Mouse (Mus musculus): ENCODE results near the gene Mrpl42. TPM values are rescaled to one million over a fixed set of nuclear protein-coding genes. Genes with fewer than 3 reads are reported as not detected.

The Mrpl42 gene
- polyA plus RNA-seq, 1 experiment, result 14.5 TPM

DNA sequence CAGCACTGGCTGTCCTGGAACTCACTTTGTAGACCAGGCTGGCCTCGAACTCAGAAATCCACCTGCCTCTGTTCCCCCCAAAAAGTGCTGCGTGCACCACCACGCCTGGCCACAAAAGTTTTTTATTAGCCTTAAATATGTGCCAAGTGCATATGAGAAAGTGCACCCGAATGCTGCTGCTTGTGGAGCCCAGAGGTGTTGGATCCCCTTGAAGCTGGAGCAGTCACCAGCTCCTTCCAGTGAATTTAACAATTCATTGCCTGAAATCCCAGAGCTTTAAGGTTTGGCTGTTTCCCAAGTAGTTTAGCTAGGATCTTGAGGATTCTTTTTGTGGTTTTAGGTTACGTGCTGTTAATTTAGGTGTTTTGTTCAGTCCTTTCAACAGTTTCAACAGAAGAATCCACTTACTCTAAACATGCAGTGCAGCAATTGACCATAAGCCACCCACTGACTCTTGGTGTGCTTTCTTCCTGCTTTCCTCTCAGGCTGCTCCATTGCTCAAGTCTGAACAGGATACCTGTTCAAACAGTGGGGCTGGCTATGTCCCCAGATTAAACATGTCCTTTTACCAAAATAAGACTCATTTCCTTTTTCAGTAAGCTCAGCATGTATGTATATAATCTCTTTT, 24.9 kb upstream of the Mrpl42 start:
- no peak for TF ChIP-seq GATA1 (IDR thresholded peaks at IDR 0.05; ENCODE audit: low read length)

DNA sequence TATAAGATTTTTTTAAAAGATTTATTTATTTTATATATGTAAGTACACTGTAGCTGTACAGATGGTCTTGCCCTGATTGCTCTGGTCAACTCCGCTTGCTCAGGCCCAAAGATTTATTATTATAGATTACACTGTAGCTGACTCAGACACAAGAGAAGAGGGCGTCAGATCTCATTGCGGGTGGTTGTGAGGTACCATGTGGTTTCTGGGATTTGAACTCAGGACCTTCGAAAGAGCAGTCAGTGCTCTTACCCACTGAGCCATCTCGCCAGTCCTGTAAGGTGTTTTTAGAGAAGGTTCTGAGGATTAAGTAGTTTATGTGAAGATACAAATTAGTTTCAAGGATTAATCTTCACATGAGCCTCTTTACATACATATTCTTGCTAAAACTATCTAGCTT, 24.1 kb upstream of the Mrpl42 start:
- no peak for TF ChIP-seq GATA1 (IDR thresholded peaks at IDR 0.05; ENCODE audit: low read length)

DNA sequence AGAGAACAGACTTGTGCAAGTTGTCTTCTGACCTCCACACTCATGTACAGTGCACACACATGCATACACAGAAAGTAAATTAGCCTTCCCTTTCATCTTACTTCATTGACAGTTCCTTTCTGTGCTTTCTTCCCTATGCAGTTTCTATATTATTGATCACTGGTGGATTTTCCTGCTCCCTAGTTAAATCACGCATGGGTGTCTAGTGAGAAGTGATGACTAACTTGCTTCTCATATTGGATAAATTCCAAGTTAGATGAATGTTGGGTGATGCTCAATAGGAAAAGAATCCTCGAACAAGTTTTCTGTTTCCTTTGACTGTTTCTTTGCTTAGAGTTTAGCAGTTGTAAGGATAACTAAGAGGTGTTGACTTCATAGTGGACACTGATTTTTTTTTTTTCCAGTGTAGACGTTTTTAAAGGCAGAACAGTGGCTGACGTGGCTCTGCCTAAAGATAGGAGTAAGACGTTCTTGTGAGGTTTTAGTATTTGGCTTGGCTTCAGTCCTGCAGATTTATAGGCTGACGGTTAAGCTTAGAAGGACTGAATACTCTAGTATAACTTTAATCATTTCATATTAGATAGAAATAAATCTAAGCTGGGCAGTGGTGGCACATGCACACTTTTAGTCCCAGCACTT, 23.4 kb upstream of the Mrpl42 start:
- TF ChIP-seq GATA1 (IDR thresholded peaks at IDR 0.05; ENCODE audit: low read length), result no peak

DNA sequence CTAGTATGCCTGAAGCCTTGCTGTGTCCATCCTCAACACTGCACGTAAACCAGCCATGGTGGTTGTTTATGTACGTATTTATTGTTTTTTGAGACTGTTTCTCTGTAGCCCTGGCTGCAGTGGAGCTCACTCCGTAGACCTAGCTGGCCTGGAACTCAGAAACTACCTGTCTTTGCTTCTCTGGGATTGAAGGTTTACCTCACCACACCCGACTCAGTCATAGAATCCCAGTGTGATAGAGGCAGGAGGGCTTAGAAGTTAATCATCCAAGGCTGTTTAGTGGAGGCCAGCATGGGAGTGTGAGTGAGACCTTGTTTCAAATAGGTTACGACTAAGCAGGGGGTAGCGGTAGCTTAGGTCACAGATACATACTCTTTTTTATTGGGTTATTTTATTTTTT, 15.9 kb upstream of the Mrpl42 start:
- no peak for TF ChIP-seq GATA1 (IDR thresholded peaks at IDR 0.05; ENCODE audit: low read length)

DNA sequence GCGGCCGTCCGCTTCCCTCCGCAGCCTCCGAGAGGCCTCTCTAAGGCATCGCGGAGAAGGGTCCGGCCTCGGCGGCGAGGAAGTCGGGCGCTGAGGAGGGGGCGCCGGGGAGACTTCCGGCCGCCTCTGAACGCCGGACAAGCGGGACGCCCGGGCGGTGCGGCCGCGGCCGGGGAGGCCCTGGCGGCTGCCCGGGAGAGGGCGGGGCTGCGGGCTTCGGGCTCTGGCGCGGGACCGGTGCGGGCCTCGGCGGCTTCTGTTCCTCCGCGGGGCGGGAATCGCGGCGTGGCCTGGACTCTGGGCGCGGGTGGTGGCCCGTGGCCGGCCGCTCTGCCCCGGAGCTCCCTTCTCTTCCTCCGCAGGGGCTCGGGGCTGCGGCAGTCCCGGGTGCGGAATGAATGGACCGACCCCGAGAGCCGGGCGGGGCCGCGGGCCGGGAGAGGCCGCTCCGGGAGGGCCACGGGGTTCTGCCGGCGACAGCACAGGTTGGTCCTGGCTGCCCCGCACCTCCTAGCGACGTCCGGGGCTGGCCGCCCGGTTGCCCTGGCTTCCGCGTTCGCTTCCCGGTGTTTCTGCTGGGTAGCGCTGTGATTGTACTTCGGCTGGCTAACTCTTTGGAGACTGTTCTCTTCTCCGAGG, 13.7 kb upstream of the Mrpl42 start:
- TF ChIP-seq GATA1 (IDR thresholded peaks at IDR 0.05; ENCODE audit: low read length), result no peak

DNA sequence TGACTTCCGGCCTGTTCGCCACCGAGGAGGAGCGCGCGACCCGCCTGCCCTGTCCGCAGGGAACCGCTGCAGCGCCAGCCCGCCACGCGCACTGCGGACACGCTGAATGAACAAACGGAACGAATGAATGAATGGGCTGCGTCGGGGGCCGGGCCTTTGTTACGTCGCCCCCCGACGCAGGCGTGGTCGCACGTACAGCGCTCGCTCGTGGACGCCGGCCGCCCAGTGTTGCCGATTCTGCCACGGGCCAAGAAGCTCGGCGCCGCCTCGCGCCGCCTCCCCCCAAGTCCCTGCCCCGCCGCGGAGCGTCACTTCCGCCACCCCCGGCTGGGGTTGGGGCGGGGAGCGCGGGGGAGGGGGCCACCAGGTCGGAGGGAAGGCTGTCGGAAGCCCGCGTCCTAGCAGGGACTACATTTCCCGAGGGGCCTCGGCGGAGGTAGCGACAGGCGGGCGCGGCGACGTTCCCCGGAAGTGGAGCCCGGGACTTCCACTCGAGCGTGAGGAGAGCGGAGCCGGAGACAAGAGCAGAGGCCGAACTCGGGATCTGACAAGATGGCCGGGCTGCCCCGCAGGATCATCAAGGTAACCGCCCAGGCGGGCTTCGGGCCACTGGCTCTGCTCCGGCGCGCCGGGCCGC, 13.0 kb upstream of the Mrpl42 start, which contains the start of gene Ube2n:
Ube2n (plus strand) TSS at position 490 of the 637 bp plus-strand sequence.
- TF ChIP-seq GATA1 (IDR thresholded peaks at IDR 0.05; ENCODE audit: low read length), result no peak

DNA sequence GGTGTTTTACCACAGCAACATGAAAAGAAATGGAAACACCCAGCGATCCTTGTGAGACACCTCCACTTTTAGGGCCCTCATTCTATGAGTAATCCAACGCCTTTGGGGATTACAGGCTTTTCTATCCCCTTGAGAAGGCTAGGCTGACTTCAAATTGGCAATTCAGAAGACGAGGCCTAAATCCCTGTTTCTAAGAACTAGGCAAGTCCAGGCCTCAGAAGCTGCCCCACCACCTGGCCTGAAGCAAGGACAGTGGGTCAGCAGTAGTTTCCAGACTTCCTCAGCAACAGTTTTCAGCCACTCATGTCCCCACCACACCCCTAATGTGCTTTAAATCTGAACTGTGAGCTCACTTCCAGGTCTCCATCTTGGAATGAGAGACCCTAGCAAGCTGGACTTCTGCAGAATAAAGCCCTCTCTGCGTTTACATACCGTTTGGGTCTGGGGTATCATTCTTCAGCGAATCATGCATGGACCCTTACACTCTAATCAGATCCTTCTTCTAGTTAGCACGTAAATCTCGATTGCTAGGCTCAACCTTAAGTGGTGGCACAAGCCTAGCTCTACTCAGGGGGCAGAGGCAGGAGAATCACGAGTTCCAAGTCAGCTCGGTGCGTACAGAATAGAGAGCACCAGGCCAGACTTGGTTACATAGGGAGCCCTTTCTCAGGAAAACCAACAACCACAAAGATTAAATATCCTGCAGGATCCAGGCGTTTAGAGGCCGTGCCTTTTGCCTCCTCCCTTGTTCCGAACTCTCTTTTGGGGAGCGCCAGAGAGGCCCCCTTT, 12.2 kb upstream of the Mrpl42 start:
- no peak for TF ChIP-seq GATA1 (IDR thresholded peaks at IDR 0.05; ENCODE audit: low read length)

DNA sequence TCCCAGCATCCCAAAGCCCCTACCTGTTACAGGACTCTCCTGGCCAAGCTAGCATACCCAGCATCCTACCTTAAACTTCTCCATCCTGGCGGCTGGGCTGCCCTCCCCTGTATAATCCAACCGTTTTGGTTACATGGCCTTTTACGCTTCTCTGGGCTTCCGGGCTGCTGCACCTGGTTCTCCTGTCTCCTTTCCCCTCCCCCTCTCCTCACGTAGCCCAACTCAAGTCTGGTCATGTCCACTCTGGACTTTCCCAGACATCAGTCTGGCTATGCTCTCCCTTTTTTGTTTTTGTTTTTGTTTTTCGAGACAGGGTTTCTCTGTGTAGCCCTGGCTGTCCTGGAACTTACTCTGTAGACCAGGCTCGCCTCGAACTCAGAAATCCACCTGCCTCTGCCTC, 10.9 kb upstream of the Mrpl42 start:
- no peak for TF ChIP-seq GATA1 (IDR thresholded peaks at IDR 0.05; ENCODE audit: low read length)

DNA sequence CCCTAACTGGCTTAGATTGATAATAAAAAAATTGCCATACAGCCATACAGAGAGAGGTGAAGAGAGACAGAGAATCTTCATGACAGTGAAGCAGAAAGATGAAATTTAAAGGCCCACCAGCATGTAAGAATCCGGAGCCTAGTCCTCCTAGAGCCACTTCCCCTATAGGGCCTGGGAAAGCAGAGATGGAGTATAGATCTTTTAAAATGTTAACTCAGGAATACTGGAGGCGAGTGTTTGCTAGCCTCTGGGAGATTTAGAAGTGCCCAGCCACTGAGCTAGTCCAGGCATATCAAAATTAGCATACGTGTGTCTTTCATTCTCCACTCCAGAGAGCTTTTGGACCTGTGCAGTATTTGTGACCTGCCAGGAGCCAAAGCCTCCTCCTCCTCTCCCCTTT, 7.5 kb upstream of the Mrpl42 start:
- TF ChIP-seq GATA1 (IDR thresholded peaks at IDR 0.05; ENCODE audit: low read length), result no peak

DNA sequence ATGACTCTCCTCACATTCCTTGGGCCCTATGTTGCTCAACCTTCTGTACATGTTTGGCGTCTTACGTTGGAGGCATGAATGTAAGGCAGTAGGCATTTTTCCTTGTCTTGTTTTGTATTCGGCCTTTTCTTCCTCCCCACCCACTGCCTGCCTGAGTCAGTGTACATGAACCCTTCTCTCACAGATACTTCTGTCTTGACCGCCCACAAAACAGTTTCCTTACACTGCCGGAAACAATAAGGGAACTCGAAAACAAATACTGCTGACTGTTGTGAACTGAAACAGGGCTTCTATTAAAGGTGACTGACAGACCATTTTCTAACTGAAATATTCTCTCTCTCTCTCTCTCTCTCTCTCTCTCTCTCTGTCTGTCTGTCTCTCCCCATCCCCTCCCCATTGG, 7.1 kb upstream of the Mrpl42 start:
- no peak for TF ChIP-seq GATA1 (IDR thresholded peaks at IDR 0.05; ENCODE audit: low read length)

DNA sequence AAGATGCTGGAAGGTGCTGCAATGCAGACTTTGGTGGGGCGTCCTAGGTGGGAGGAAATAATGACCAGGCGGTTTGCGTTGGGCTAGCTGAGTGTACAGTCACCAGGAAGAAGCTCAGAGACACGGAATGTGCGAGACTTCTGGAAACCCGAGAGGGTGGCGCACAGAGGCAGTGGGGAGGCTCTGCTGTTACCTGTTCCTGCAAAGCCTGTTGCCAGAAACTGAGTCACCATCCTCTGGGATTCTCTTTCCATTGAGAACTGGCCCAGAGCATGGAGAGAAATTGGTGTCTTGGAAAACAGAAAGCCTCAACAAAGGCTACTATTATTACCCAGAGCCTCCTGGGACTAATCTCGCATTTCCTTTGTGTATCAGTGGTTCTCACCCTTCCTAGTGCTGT, 6.4 kb upstream of the Mrpl42 start:
- TF ChIP-seq GATA1 (IDR thresholded peaks at IDR 0.05; ENCODE audit: low read length), result no peak

DNA sequence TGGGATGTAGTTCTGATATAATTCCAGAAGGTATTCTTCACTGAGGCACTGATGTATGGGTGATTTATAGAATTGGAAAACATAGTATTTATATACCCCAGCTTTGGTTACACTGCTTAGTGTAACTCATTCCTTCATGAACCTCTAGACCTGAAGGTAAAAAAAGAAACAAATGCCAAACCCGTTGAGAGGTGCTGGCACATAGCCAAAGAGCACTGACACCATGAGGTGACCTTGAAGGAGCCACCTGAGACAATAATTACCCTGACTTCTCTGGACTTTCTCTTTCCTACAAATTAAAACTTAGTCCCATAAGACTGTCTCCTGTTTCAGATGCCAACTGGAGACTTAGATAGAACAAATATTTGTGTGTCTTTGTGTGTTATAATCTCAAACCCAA, 2.6 kb upstream of the Mrpl42 start:
- no peak for TF ChIP-seq GATA1 (IDR thresholded peaks at IDR 0.05; ENCODE audit: low read length)

DNA sequence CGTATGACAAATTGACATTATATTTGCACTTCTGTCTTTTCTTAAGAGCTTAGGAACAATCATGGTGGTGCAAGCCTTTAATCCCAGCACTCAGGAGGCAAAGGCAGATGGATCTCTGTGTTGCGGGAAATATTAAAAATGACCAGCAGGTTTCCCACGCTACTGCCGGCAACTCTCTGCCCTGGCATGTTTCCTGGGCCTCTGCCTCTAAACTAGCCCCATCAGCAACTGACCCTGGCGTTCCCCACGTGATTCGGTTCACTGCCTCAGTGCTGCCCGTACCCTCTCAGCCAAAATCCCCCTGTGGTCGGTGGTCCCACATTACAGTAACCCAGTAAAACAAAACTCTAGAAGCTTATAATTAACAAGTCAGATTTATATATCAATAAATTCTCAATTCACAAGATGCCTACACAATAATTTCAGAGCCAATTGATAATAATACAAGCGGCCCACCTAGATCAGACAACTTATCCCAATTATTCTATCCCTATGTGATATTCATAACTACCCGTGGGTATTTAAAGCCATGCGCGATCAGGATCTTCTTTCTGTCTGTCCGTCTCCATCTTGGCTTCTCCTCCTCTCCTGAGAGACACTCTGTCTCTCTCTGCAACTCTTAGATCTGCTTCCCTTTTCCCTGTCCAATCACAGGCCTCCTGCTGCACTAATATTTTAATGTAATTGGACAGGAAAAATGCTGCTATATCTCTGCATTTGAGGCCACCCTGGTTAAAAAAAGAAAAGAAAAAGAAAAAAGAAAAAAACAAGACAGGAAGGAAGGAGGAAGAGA, 1.9 kb upstream of the Mrpl42 start:
- no peak for TF ChIP-seq GATA1 (IDR thresholded peaks at IDR 0.05; ENCODE audit: low read length)

DNA sequence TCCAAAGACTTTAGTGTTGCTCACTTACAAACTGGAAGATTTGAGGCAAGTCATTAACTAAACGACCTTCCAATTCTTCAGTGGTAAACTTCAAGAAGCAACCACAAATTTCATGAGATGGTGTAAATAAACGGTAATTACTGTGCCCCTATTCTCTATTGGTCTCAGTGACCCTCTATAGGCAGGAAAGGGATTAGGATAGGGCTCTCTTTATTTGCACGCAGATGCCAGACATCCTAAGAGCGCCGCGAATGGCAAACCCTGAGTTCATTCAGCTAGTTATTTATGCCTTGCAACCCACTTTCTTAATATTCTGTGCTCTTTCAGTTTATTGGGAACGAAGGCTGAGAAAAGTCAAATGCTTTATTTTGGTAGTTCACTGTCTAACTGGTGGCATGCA, 707 bp downstream of the Mrpl42 start:
- TF ChIP-seq GATA1 (IDR thresholded peaks at IDR 0.05; ENCODE audit: low read length), result no peak

DNA sequence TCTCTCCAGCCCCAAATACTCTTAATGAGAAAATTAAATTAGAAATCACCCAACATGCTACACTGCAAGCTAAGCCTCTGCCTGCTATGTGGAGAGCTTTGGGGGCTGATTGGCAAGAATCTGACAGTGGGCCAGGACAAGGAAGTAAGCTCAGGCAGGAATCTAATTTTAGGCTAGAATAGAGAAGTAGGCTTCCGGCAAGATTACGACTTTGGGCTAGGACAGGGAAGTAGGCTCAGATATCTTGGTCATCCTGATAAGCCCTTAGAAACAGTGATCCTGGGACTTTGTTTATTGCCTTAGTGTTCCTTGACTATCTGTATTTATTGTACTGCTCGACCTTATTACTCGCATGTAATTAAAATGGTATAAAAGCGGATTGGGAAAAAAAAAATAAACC, 7.5 kb downstream of the Mrpl42 start:
- TF ChIP-seq GATA1 (IDR thresholded peaks at IDR 0.05; ENCODE audit: low read length), result no peak

Measured in G1E-ER4 (cell line).